Mouse (Mus musculus) heart, postnatal 0 days (tissue): ENCODE data around the gene Chn1.

Experiments
- CTCF ChIP-seq: IDR thresholded peaks from 2 replicates; pipeline ENCODE4 v1.5.1; 2016; ENCODE audit warnings: antibody characterized with exemption, control low read depth, low read depth
- EP300 ChIP-seq: IDR thresholded peaks from 2 replicates; pipeline ENCODE4 v1.6.1; 2016; ENCODE audit warnings: antibody characterized with exemption, low read depth

- TF ChIP-seq CTCF: no peak
- TF ChIP-seq EP300: no peak
Observed at GRCm38 (mm10) chr2:73600650-73601049, 174.5 kb downstream of the Chn1 start.
